Mouse (Mus musculus): ENCODE results near the gene Fpr2.
"Not testable (repeated sequence)": the region's sequence is repeated elsewhere in the genome, so short reads cannot be mapped to it uniquely, and the experiment has no call there.

The Fpr2 gene

DNA sequence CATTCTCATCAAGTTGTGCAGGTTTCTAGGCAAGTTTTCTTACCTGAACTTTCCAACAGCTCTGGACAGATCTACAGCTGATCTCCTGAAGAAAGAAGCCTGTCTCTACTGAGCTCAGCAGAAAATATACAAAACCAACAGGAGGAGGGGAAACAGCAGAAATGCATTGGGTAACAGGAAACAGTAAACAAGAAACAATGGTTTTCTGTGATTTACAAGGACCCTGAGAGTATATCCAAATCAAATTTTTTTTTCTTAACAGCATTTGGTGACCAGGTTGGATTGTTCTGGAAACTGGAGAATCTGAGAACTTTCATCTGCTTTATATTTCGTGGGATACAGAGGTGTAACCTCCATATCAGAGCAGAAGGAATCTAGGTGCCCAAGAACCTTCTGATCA is 3.8 kb upstream of the Fpr2 start, which contains the start of gene Fpr1:
Gene Fpr1 (minus strand): TSS at position 101 of the 400 bp plus-strand sequence.
- no peak for DNase-seq

GRCm38 (mm10) chr17:17889732-17890425 is 2.3 kb downstream of the Fpr2 start:
- no peak for DNase-seq

DNA sequence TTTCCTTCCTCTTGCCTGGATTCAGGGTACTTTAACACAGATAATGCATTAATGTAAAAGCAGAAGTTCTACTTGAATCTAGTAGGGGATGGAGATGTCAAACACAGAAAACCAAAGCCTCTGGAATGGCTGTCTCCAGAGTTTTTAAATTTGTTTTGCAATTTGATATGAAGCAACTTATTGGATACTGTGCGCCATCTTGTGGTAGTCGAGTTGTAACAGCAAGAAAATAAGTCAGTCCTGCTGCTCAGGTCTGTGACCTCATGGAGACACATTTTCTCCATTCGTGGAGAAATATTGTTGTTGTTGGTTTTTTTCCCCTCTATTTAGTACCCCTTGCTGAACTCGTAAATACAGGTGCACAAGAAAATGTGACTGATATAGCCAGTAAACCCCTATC is 8.4 kb downstream of the Fpr2 start:
- no peak for DNase-seq

DNA sequence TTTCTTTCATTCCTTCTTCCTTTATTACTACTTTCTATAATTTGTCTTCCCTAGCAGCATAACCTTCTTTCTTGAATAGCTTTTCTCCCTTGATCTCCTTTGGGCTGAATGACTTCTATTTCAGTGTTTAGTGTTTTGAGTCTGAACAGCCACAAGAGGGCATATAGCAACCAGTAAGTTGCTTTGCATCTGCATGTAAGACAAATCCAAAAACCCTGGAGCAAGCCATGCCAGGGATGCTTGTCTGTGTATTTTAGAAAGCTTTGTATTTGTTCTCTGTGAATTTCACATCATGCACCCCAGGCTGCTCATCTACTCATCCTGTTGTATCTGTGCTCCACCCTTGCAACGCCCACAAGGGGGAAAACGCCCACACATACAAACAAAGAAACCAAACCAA is 11.6 kb downstream of the Fpr2 start:
- DNase-seq = no peak

DNA sequence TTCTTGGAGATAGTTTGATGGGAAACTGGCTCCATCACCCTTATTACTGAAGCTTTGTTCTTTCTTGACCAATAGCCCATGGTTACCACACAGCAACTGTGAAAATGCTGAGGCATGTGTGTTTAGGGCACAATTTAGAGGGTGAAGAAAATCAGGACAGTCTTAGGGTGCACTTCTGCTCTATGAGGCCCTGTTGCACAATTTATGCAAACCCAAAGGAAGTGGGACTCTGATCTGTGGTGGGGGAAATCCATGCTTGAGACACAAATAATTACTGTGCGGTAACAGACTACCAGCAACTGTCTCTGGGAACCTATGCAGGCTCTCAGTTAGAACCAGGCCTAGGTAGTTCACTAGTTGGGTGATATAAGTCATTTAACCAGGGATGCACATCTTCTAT is 13.1 kb downstream of the Fpr2 start:
- DNase-seq = no peak

GRCm38 (mm10) chr17:17909636-17910421 is 22.2 kb downstream of the Fpr2 start:
- DNase-seq = peak; percentile 16

GRCm38 (mm10) chr17:17912618-17913017 is 25.0 kb downstream of the Fpr2 start:
- DNase-seq = not testable (repeated sequence)

GRCm38 (mm10) chr17:17917376-17917775 is 29.8 kb downstream of the Fpr2 start:
- DNase-seq = no peak

DNA sequence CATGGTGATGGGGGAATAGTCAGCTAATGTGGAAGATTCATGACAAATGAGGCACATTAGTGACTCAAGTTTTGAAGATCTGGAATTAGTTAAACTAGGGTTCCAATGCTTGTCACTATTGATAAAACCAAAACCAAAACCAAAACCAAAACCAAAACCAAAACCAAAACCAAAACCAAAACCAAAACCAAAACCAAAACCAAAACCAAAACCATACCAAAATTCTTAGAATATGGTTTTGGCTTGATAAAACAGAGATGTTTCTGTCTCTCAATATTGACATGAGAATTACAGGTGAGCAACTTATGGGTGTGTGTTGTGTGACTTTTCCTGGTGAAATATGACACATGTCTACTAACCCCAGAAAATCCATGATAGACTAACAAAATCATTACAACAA is 30.2 kb downstream of the Fpr2 start:
- no peak for DNase-seq
